Mouse (Mus musculus) thymus, adult 2 months (tissue): ENCODE results near the gene Glis2.

Experiments
- CTCF ChIP-seq: fragments of 200-500 bp; IDR thresholded peaks from 2 replicates; pipeline ENCODE4 v1.5.1; 2012; ENCODE audit warnings: mild to moderate bottlenecking, control low read depth, low read length, moderate library complexity, borderline replicate concordance; ENCODE audit not compliant: control insufficient read depth, poor library complexity, insufficient read depth; ENCODE audit errors: extremely low read depth
- POLR2A ChIP-seq: fragments of 200-500 bp; IDR thresholded peaks from 2 replicates; pipeline ENCODE4 v1.6.1; 2012; ENCODE audit warnings: mild to moderate bottlenecking, low read length, control low read depth, moderate library complexity; ENCODE audit not compliant: control insufficient read depth, poor library complexity, insufficient read depth; ENCODE audit errors: extremely low read depth

- TF ChIP-seq CTCF (no peak), POLR2A (no peak)
Measured at GRCm38 (mm10) chr16:4655251-4655734, 60.8 kb downstream of the Glis2 start.
